Mouse (Mus musculus) lung, embryonic 16.5 days (tissue): ENCODE results near the gene 4930579F01Rik. TPM values are rescaled to one million over a fixed set of nuclear protein-coding genes. Genes with fewer than 3 reads are reported as not detected.

Source experiments
- polyA plus RNA-seq: library from polyadenylated mRNA; unstranded; fragments of >200 nt; fragmentation: Nextera tagmentation; extraction: Ambion mirVana; gene quantifications from 2 replicates; pipeline ENCODE4 v1.2.1, GENCODE M21; 2015

The 4930579F01Rik gene
- polyA plus RNA-seq, 1 experiment from 2014 or later, result 0.15 TPM

Other genes starting within 250 kb of the 4930579F01Rik start
- gene Dapp1, start 212.3 kb downstream of the 4930579F01Rik start, polyA plus RNA-seq, result 7.5 and 9.0 TPM in 2 replicates
- gene 1110002E22Rik, start 128.8 kb downstream of the 4930579F01Rik start, polyA plus RNA-seq, result 0.65 and 0.88 TPM in 2 replicates
- gene Gm5105, start 126.4 kb downstream of the 4930579F01Rik start, polyA plus RNA-seq, result 0.11 TPM in 1 of 2 replicates, not detected in the other
- gene Trmt10a, start 50.4 kb downstream of the 4930579F01Rik start, polyA plus RNA-seq, result 9.9 and 11.4 TPM in 2 replicates
- gene Mttp, start 48.9 kb downstream of the 4930579F01Rik start, polyA plus RNA-seq, result 8.6 and 9.1 TPM in 2 replicates
- gene Adh7, start 23.9 kb upstream of the 4930579F01Rik start, polyA plus RNA-seq, result 0.50 and 1.5 TPM in 2 replicates
- gene Adh1, start 67.2 kb upstream of the 4930579F01Rik start, polyA plus RNA-seq, result 1,307 and 1,323 TPM in 2 replicates
- 0.19 TPM in 1 of 2 replicates, not detected in the other for gene Adh6a, start 119.5 kb upstream of the 4930579F01Rik start, polyA plus RNA-seq
- 0.14 and 0.31 TPM in 2 replicates for gene Adh6b, start 147.9 kb upstream of the 4930579F01Rik start, polyA plus RNA-seq
- gene Adh4, start 221.6 kb upstream of the 4930579F01Rik start, polyA plus RNA-seq, result not detected in 2 replicates
- gene Adh5, start 249.3 kb upstream of the 4930579F01Rik start, polyA plus RNA-seq, result 212 and 215 TPM in 2 replicates